Mouse (Mus musculus): ENCODE data around the gene Zfp566. TPM values are rescaled to one million over a fixed set of nuclear protein-coding genes. Genes with fewer than 3 reads are reported as not detected.

Gene Zfp566
- polyA plus RNA-seq, 1 experiment: 13.7 TPM

DNA sequence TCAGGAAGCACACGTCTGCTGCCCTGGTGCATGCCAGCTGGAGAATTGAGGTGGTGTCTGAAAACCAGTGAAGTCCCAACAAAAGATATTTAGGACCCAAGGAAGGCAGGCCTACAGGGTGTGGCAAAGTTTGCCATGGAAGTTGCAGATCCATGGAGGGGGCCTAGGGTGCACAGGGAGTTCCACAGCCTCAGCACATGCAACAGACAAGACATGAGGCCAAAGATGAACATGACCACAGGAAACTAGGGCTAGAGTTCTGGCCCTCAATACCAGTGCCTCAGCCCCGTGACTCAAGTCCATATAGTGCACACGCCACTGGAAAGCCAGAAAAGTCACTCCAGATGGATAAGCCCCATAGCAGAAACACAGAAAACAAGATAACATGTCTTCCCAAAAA, 61.8 kb downstream of the Zfp566 start:
- Histone ChIP-seq H3K27ac (ENCODE audit: insufficient read depth, low read length) (no peak overlapping the region), H3K9ac (ENCODE audit: low read depth, poor library complexity, severe bottlenecking) (no peak overlapping the region), H3K9me3 (replicated peaks; ENCODE audit: control insufficient read depth, insufficient read depth, low read length, poor library complexity, severe bottlenecking) (no peaks in the 10 kb centered on the region), H3K27me3 (ENCODE audit: control insufficient read depth, insufficient read depth, low read length, poor library complexity, severe bottlenecking) (no peaks in the 10 kb centered on the region), H3K4me1 (ENCODE audit: control insufficient read depth, insufficient read depth, low read length) (peaks cover 8% of the 10 kb centered on the region), H3K4me3 (ENCODE audit: low read depth, low read length) (no peak overlapping the region), H3K36me3 (ENCODE audit: control insufficient read depth, insufficient read depth, low read length, poor library complexity, severe bottlenecking) (peaks cover 7% of the 10 kb centered on the region)
- TF ChIP-seq POLR2A (IDR thresholded peaks at IDR 0.05; ENCODE audit: insufficient read depth, low read length) (no peak), EP300 (IDR thresholded peaks at IDR 0.05; ENCODE audit: insufficient read depth, low read depth, low read length) (no peak), CTCF (IDR thresholded peaks at IDR 0.05; ENCODE audit: low read depth, low read length) (no peak)

Other genes with a start within 250 kb of the Zfp566 start
- 10.2 and 13.9 TPM in 2 replicates for gene Zfp940, start 236.9 kb downstream of the Zfp566 start, polyA plus RNA-seq (2011; ENCODE audit: insufficient read depth, insufficient read length, low read depth, missing spikeins)
- 11.4 and 13.4 TPM in 2 replicates for gene Zfp420, start 230.5 kb downstream of the Zfp566 start, polyA plus RNA-seq (2011; ENCODE audit: insufficient read depth, insufficient read length, low read depth, missing spikeins)
- 3.7 and 5.0 TPM in 2 replicates for gene Zfp27, start 184.0 kb downstream of the Zfp566 start, polyA plus RNA-seq (2011; ENCODE audit: insufficient read depth, insufficient read length, low read depth, missing spikeins)
- gene Zfp383, start 182.3 kb downstream of the Zfp566 start, polyA plus RNA-seq (2011; ENCODE audit: insufficient read depth, insufficient read length, low read depth, missing spikeins): 10.4 and 10.8 TPM in 2 replicates
- gene Zfp74, start 136.4 kb downstream of the Zfp566 start, polyA plus RNA-seq (2011; ENCODE audit: insufficient read depth, insufficient read length, low read depth, missing spikeins): 19.6 and 19.7 TPM in 2 replicates
- 98.0 and 103 TPM in 2 replicates for gene Zfp568, start 106.6 kb downstream of the Zfp566 start, polyA plus RNA-seq (2011; ENCODE audit: insufficient read depth, insufficient read length, low read depth, missing spikeins)
- 1.2 and 2.8 TPM in 2 replicates for gene Zfp14, start 39.1 kb downstream of the Zfp566 start, polyA plus RNA-seq (2011; ENCODE audit: insufficient read depth, insufficient read length, low read depth, missing spikeins)
- 13.4 and 15.4 TPM in 2 replicates for gene Zfp82, start 17.6 kb downstream of the Zfp566 start, polyA plus RNA-seq (2011; ENCODE audit: insufficient read depth, insufficient read length, low read depth, missing spikeins)
- gene Gm26920, start 117 bp downstream of the Zfp566 start, polyA plus RNA-seq (2011; ENCODE audit: insufficient read depth, insufficient read length, low read depth, missing spikeins): not detected in 2 replicates
- gene Zfp260, start 4.2 kb upstream of the Zfp566 start, polyA plus RNA-seq (2011; ENCODE audit: insufficient read depth, insufficient read length, low read depth, missing spikeins): 60.8 and 63.8 TPM in 2 replicates
- 6.1 and 9.0 TPM in 2 replicates for gene Zfp382, start 31.4 kb upstream of the Zfp566 start, polyA plus RNA-seq (2011; ENCODE audit: insufficient read depth, insufficient read length, low read depth, missing spikeins)
- 44.4 and 46.2 TPM in 2 replicates for gene Zfp146, start 79.2 kb upstream of the Zfp566 start, polyA plus RNA-seq (2011; ENCODE audit: insufficient read depth, insufficient read length, low read depth, missing spikeins)
- 21.7 and 21.8 TPM in 2 replicates for gene Cox7a1, start 93.6 kb upstream of the Zfp566 start, polyA plus RNA-seq (2011; ENCODE audit: insufficient read depth, insufficient read length, low read depth, missing spikeins)
- 359 and 396 TPM in 2 replicates for gene Capns1, start 108.3 kb upstream of the Zfp566 start, polyA plus RNA-seq (2011; ENCODE audit: insufficient read depth, insufficient read length, low read depth, missing spikeins)
- 58.7 and 65.4 TPM in 2 replicates for gene Polr2i, start 141.4 kb upstream of the Zfp566 start, polyA plus RNA-seq (2011; ENCODE audit: insufficient read depth, insufficient read length, low read depth, missing spikeins)
- 86.6 and 90.0 TPM in 2 replicates for gene Tbcb, start 141.7 kb upstream of the Zfp566 start, polyA plus RNA-seq (2011; ENCODE audit: insufficient read depth, insufficient read length, low read depth, missing spikeins)
- gene Ovol3, start 145.2 kb upstream of the Zfp566 start, polyA plus RNA-seq (2011; ENCODE audit: insufficient read depth, insufficient read length, low read depth, missing spikeins): not detected in 2 replicates
- gene Thap8, start 189.6 kb upstream of the Zfp566 start, polyA plus RNA-seq (2011; ENCODE audit: insufficient read depth, insufficient read length, low read depth, missing spikeins): 0.60 and 0.84 TPM in 2 replicates
- 26.2 and 27.0 TPM in 2 replicates for gene Wdr62, start 189.9 kb upstream of the Zfp566 start, polyA plus RNA-seq (2011; ENCODE audit: insufficient read depth, insufficient read length, low read depth, missing spikeins)
- 49.4 and 52.2 TPM in 2 replicates for gene Clip3, start 201.2 kb upstream of the Zfp566 start, polyA plus RNA-seq (2011; ENCODE audit: insufficient read depth, insufficient read length, low read depth, missing spikeins)
- gene Alkbh6, start 218.2 kb upstream of the Zfp566 start, polyA plus RNA-seq (2011; ENCODE audit: insufficient read depth, insufficient read length, low read depth, missing spikeins): 25.3 and 29.5 TPM in 2 replicates
- gene Syne4, start 224.3 kb upstream of the Zfp566 start, polyA plus RNA-seq (2011; ENCODE audit: insufficient read depth, insufficient read length, low read depth, missing spikeins): 41.6 and 43.7 TPM in 2 replicates
- gene E130208F15Rik, start 231.2 kb upstream of the Zfp566 start, polyA plus RNA-seq (2011; ENCODE audit: insufficient read depth, insufficient read length, low read depth, missing spikeins): 0.52 and 0.58 TPM in 2 replicates
- 5.6 and 7.3 TPM in 2 replicates for gene Sdhaf1, start 233.4 kb upstream of the Zfp566 start, polyA plus RNA-seq (2011; ENCODE audit: insufficient read depth, insufficient read length, low read depth, missing spikeins)

Data from ES-Bruce4 (cell line).